Mouse (Mus musculus) heart, embryonic 16.5 days (tissue): Measurements from ENCODE around the gene BC004004. TPM values are rescaled to one million over a fixed set of nuclear protein-coding genes. Genes with fewer than 3 reads are reported as not detected.

Source experiments
- ATAC-seq: fragments of 200-750 bp; cut with Nextera tagmentation; replicated peaks from 2 replicates; pipeline ENCODE4 v1.8.0; 2017; ENCODE audit warnings: moderate number of reproducible peaks; ENCODE audit not compliant: insufficient read depth, low FRiP score; ENCODE audit errors: extremely low read depth
- H3K27ac ChIP-seq: fragments of 300-500 bp; sonication (generic); 2 replicates; pipeline ENCODE4 v1.5.1; 2014; ENCODE audit warnings: mild to moderate bottlenecking, low read length, control low read depth, moderate library complexity
- H3K27me3 ChIP-seq: fragments of 300-500 bp; sonication (generic); 2 replicates; pipeline ENCODE4 v1.6.1; 2014; ENCODE audit warnings: low read length, mixed read lengths; ENCODE audit not compliant: control insufficient read depth, insufficient read depth
- H3K36me3 ChIP-seq: fragments of 300-500 bp; sonication (generic); 2 replicates; pipeline ENCODE4 v1.6.1; 2014; ENCODE audit not compliant: control insufficient read depth, insufficient read depth
- H3K4me1 ChIP-seq: fragments of 300-500 bp; sonication (generic); 2 replicates; pipeline ENCODE4 v1.6.1; 2014; ENCODE audit warnings: low read length, mixed read lengths; ENCODE audit not compliant: control insufficient read depth, insufficient read depth
- H3K4me2 ChIP-seq: fragments of 300-500 bp; sonication (generic); 2 replicates; pipeline ENCODE4 v1.6.1; 2014; ENCODE audit warnings: low read depth, mild to moderate bottlenecking, control low read depth, low read length
- H3K4me3 ChIP-seq: fragments of 300-500 bp; sonication (generic); 2 replicates; pipeline ENCODE4 v1.5.1; 2014; ENCODE audit warnings: mild to moderate bottlenecking, control low read depth, low read length
- H3K9ac ChIP-seq: fragments of 300-500 bp; sonication (generic); 2 replicates; pipeline ENCODE4 v1.6.1; 2014; ENCODE audit warnings: low read length, control low read depth
- H3K9me3 ChIP-seq: fragments of 300-500 bp; sonication (generic); replicated peaks from 2 replicates; pipeline ENCODE4 v1.6.1; 2016; ENCODE audit warnings: low read length; ENCODE audit not compliant: control insufficient read depth
- WGBS: fragments of 180-500 bp; shearing (Covaris S2); extraction: QIAGEN DNeasy Blood & Tissue Kit; methylation state at CpG from one replicate; pipeline ENCODE4 v1.1.7; 2014; 5-methylcytosine and 5-hydroxymethylcytosine counted together
- polyA plus RNA-seq: library from polyadenylated mRNA; unstranded; fragments of >200 nt; fragmentation: Nextera tagmentation; extraction: Ambion mirVana; gene quantifications from 2 replicates; pipeline ENCODE4 v1.2.1, GENCODE M21; 2015

The BC004004 gene
- polyA plus RNA-seq, 1 experiment from 2014 or later = 95.4 TPM

- H3K27ac ChIP-seq = peak overlapping the region; percentile 92
- H3K9ac ChIP-seq = peak overlapping the region; percentile 70
- H3K9me3 ChIP-seq = no peaks in the 10 kb centered on the region
- H3K36me3 ChIP-seq = peaks cover 47% of the 10 kb centered on the region
- ATAC-seq = peak; percentile 28
- H3K4me1 ChIP-seq = peaks cover 54% of the 10 kb centered on the region
- 14% methylated on average over 9 of the region's 9 CpGs for WGBS
- peak overlapping the region; percentile 48 for H3K4me2 ChIP-seq
- peak overlapping the region; percentile 17; the same call in 1 of the 2 replicates for H3K4me3 ChIP-seq
- H3K27me3 ChIP-seq = no peaks in the 10 kb centered on the region
These were observed 73.0 kb downstream of the BC004004 start for GRCm38 (mm10) chr17:29341591-29342003.

- Histone ChIP-seq H3K4me1 (peaks cover 55% of the 10 kb centered on the region), H3K27me3 (no peaks in the 10 kb centered on the region), H3K36me3 (peaks cover 40% of the 10 kb centered on the region), H3K9me3 (no peaks in the 10 kb centered on the region), H3K4me2 (peak overlapping the region; percentile 48), H3K27ac (peak overlapping the region; percentile 92), H3K4me3 (no peak overlapping the region), H3K9ac (peak overlapping the region; percentile 70)
- peak; percentile 67 for ATAC-seq
- 28% methylated on average over 13 of the region's 13 CpGs for WGBS
These were observed 73.7 kb downstream of the BC004004 start for GRCm38 (mm10) chr17:29342010-29342910.

DNA sequence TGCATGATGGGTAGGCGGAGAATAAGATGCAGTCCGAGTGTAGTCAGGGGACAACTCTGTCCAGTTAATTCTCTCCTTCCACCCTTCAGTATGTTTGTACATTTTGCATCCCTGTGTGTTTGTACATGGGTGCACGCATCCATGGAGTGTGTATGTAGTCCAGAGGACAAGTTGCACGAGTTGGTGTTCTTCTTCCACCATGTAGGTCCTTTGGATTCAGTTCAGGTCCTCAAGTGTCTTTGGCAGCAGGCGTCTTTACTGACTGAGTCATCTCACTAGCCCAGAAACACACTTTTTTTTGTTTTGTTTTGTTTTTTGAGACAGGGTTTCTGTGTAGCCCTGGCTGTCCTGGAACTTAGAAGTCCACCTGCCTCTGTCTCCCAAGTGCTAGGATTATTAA, 74.7 kb downstream of the BC004004 start:
- Histone ChIP-seq H3K4me1 (peaks cover 57% of the 10 kb centered on the region), H3K36me3 (peaks cover 32% of the 10 kb centered on the region), H3K27ac (peak overlapping the region; percentile 92; the same call in 1 of the 2 replicates), H3K4me3 (no peak overlapping the region), H3K9me3 (no peaks in the 10 kb centered on the region), H3K27me3 (no peaks in the 10 kb centered on the region), H3K4me2 (no peak overlapping the region), H3K9ac (no peak overlapping the region)
- no peak for ATAC-seq
- 73% methylated on average over 5 of the region's 5 CpGs for WGBS

- 79% methylated on average over 12 of the region's 12 CpGs for WGBS
- no peak overlapping the region for H3K4me3 ChIP-seq
- peak overlapping the region; percentile 77; the same call in 1 of the 2 replicates for H3K4me2 ChIP-seq
- H3K27ac ChIP-seq = no peak overlapping the region
- peaks cover 48% of the 10 kb centered on the region for H3K4me1 ChIP-seq
- peaks cover 13% of the 10 kb centered on the region for H3K36me3 ChIP-seq
- H3K9ac ChIP-seq = no peak overlapping the region
- H3K27me3 ChIP-seq = no peaks in the 10 kb centered on the region
- no peak for ATAC-seq
- H3K9me3 ChIP-seq = no peaks in the 10 kb centered on the region
These were observed 76.7 kb downstream of the BC004004 start for GRCm38 (mm10) chr17:29345272-29345671.

DNA sequence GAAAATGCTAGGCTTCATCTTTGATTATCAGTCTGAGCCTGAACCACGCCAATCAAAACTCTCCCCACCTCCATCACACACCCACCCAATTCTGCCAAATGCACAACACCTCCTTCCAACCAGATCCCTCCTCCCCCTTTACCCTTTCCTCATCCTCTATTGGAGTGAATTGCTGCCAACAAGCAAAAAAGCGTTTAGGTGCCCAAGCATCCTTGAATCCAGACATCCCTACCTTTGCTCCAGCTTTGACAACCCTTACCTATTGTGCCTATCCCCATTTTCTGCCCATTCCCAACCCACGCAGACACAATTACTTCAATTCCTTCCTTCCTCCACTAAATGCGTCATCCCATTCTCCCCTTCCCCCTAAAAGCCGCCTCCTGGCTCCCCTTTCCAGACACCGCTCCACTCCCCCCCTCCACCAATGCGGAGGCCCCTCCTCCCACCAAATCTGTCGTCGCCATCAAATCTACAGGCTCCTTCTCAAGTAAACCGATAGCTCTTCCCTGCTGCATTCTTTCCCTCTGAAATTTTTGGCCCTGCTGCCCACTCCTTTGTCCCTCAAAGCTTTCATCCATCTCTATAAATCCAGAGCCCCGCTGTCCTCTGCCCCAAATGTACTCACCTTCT, 78.0 kb downstream of the BC004004 start:
- H3K9me3 ChIP-seq = no peaks in the 10 kb centered on the region
- 4% methylated on average over 11 of the region's 11 CpGs for WGBS
- H3K36me3 ChIP-seq = peaks cover 9% of the 10 kb centered on the region
- H3K4me2 ChIP-seq = peak overlapping the region; percentile 77
- peak overlapping the region; percentile 88 for H3K27ac ChIP-seq
- no peak for ATAC-seq
- peak overlapping the region; percentile 87 for H3K9ac ChIP-seq
- H3K27me3 ChIP-seq = no peaks in the 10 kb centered on the region
- H3K4me1 ChIP-seq = peaks cover 36% of the 10 kb centered on the region
- peak overlapping the region; percentile 70 for H3K4me3 ChIP-seq

- Histone ChIP-seq H3K36me3 (peaks cover 9% of the 10 kb centered on the region), H3K27me3 (no peaks in the 10 kb centered on the region), H3K4me3 (peak overlapping the region; percentile 70), H3K27ac (peak overlapping the region; percentile 88), H3K4me2 (peak overlapping the region; percentile 77), H3K9ac (peak overlapping the region; percentile 87), H3K9me3 (no peaks in the 10 kb centered on the region), H3K4me1 (peaks cover 31% of the 10 kb centered on the region)
- under 1% methylated on average over 45 of the region's 45 CpGs for WGBS
- ATAC-seq = peak; percentile 5
These were observed 78.6 kb downstream of the BC004004 start for GRCm38 (mm10) chr17:29347126-29347644.

DNA sequence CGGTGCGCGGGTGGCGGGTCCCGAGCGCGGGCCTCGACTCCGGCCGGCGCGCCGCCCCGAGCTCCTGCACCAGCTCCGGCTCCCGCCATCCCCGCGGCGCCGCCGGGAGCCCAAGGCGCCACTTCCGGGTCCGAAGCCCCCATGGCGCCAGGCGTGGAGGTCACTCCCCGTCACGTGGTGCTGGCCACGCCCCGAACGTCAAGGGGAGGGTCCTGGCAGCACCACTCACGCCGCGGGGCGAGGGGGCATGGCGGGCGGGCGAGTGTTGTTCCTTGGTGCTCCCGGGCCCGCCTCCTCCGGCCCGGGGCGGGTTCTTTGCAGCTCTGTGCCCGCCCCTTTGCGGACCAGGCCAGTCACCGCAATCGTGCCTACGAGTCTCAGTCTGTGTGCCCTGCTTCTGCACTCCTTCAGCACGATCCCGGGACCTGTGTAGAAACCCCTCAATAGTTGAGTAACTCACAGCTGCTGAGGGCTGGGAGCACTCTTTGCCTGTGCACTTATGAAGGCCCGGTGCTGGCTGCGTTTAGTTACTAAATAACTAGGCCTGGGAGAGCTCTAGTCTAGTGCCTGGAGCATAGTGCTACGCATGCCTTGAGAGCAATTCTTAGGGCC, 79.2 kb downstream of the BC004004 start, which contains the start of gene Mtch1:
TSS of gene Mtch1 (minus strand) at position 290 of the 612 bp plus-strand sequence.
- Histone ChIP-seq H3K4me2 (peak within 1 kb of the TSS; percentile 77), H3K4me3 (peak within 1 kb of the TSS; percentile 70), H3K27ac (peak within 1 kb of the TSS; percentile 88), H3K27me3 (no peaks in the 10 kb centered on the region), H3K9ac (peak within 1 kb of the TSS; percentile 87), H3K36me3 (peaks cover 9% of the 10 kb centered on the region), H3K9me3 (no peaks in the 10 kb centered on the region), H3K4me1 (peaks cover 25% of the 10 kb centered on the region)
- under 1% methylated on average over 53 of the region's 53 CpGs for WGBS
- peak; percentile 97 for ATAC-seq

DNA sequence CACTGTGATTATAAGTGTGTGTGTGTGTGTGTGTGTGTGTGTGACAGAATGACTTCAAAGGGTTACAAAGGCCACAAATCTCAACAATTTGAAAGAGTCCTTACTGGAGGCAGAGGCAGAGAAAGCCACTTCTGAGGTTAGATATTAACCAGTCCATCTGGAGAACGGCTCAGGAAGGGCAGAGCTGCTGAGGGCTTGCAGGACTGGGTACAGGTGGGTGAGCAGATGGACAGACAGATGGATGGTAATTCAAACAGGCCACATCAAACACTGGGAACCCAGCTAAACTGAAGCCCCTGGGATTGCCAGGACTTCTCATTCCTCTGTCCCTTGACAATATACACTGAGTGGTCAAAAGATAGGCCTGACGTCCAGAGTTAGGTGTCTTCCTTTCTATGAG, 80.4 kb downstream of the BC004004 start:
- Histone ChIP-seq H3K4me1 (peaks cover 21% of the 10 kb centered on the region), H3K36me3 (peaks cover 3% of the 10 kb centered on the region; the same call in 1 of the 2 replicates), H3K9ac (no peak overlapping the region), H3K27ac (no peak overlapping the region), H3K4me2 (no peak overlapping the region), H3K4me3 (no peak overlapping the region), H3K27me3 (no peaks in the 10 kb centered on the region), H3K9me3 (no peaks in the 10 kb centered on the region)
- ATAC-seq = no peak
- WGBS = 73% methylated on average over 2 of the region's 2 CpGs
